Mouse (Mus musculus) spleen, adult 2 months (tissue): ENCODE results near the gene Spen. TPM values are rescaled to one million over a fixed set of nuclear protein-coding genes. Genes with fewer than 3 reads are reported as not detected.

Experiments
- DNase-seq, 2 experiments: peaks; one replicate each; pipeline versions ENCODE4 v3.0.0 to v3.0.0-alpha.2; 2012 to 2021; ENCODE audit warnings: low spot score in 2 of 2, low read depth in 1 of 2
- H3K27ac ChIP-seq: fragments of 200-500 bp; 2 replicates; pipeline ENCODE4 v1.5.1; 2012; ENCODE audit warnings: low read length, inconsistent platforms; ENCODE audit not compliant: insufficient read depth
- H3K27me3 ChIP-seq: fragments of 200-500 bp; 2 replicates; pipeline ENCODE4 v1.6.1; 2012; ENCODE audit warnings: mild to moderate bottlenecking, moderate library complexity, low read length, inconsistent platforms; ENCODE audit not compliant: control insufficient read depth, insufficient read depth
- H3K36me3 ChIP-seq: fragments of 200-500 bp; 2 replicates; pipeline ENCODE4 v1.6.1; 2012; ENCODE audit warnings: mild to moderate bottlenecking, low read length, inconsistent platforms; ENCODE audit not compliant: control insufficient read depth, insufficient read depth
- H3K4me1 ChIP-seq: fragments of 200-500 bp; 2 replicates; pipeline ENCODE4 v1.6.1; 2011; ENCODE audit warnings: inconsistent platforms; ENCODE audit not compliant: control insufficient read depth, insufficient read depth, insufficient read length
- H3K4me3 ChIP-seq: fragments of 200-500 bp; 2 replicates; pipeline ENCODE4 v1.5.1; 2011; ENCODE audit warnings: mild to moderate bottlenecking, inconsistent platforms; ENCODE audit not compliant: insufficient read depth, insufficient read length; ENCODE audit errors: extremely low read depth
- CTCF ChIP-seq: fragments of 200-500 bp; IDR thresholded peaks from 2 replicates; pipeline ENCODE4 v1.5.1; 2011; ENCODE audit warnings: mild to moderate bottlenecking, inconsistent platforms; ENCODE audit not compliant: insufficient read depth, insufficient read length, insufficient replicate concordance; ENCODE audit errors: extremely low read depth
- POLR2A ChIP-seq: fragments of 200-500 bp; IDR thresholded peaks from 2 replicates; pipeline ENCODE4 v1.6.1; 2011; ENCODE audit warnings: low read depth, low read length, inconsistent platforms
- WGBS: fragments of 180-500 bp; shearing (Covaris S2); methylation state at CpG from one replicate; pipeline ENCODE4 v1.1.7; 2018; 5-methylcytosine and 5-hydroxymethylcytosine counted together
- polyA plus RNA-seq: library from polyadenylated mRNA; depleted of rRNA; stranded (reverse); fragments of >200 nt; gene quantifications from 2 replicates; pipeline ENCODE4 v1.2.3, GENCODE M21; 2012; rRNA removed

Gene Spen
- 28.2 and 34.1 TPM in 2 replicates for polyA plus RNA-seq

- 2% methylated on average over 85 of the region's 88 CpGs for WGBS
- H3K27me3 ChIP-seq = 0 out of 2 replicates have a peak, but pooled peaks cover 3% of the 10 kb centered on the region
- peak; percentile 86 to 92 for DNase-seq
Observed at GRCm38 (mm10) chr4:141538408-141539212, at the start of gene Spen. Gene Spen (minus strand): TSS chr4:141538597.

GRCm38 (mm10) chr4:141583919-141584318 is 45.5 kb upstream of the Spen start:
- TF ChIP-seq CTCF (no peak), POLR2A (no peak)

More at GRCm38 (mm10) chr4:141538408-141539212, at the start of gene Spen:
- no peak for TF ChIP-seq CTCF
- TF ChIP-seq POLR2A = peak; percentile 85
- H3K36me3 ChIP-seq = no peaks in the 10 kb centered on the region
- H3K4me1 ChIP-seq = peaks cover 8% of the 10 kb centered on the region
- H3K27ac ChIP-seq = peak within 1 kb of the TSS; percentile 100
- H3K4me3 ChIP-seq = peak within 1 kb of the TSS; percentile 97

GRCm38 (mm10) chr4:141581051-141581450 is 42.7 kb upstream of the Spen start:
- DNase-seq = no peak
- no peak for TF ChIP-seq POLR2A
- TF ChIP-seq CTCF = no peak
- H3K36me3 ChIP-seq = no peaks in the 10 kb centered on the region

More at GRCm38 (mm10) chr4:141583919-141584318, 45.5 kb upstream of the Spen start:
- peak in 1 of 2 experiments; percentile 27 for DNase-seq
- H3K27ac ChIP-seq = peak overlapping the region; percentile 56
- 58% methylated on average over 8 of the region's 8 CpGs for WGBS
- H3K4me1 ChIP-seq = peaks cover 11% of the 10 kb centered on the region
- no peaks in the 10 kb centered on the region for H3K36me3 ChIP-seq
- no peaks in the 10 kb centered on the region for H3K27me3 ChIP-seq
- no peak overlapping the region for H3K4me3 ChIP-seq

GRCm38 (mm10) chr4:141578833-141579232 is 40.4 kb upstream of the Spen start:
- TF ChIP-seq POLR2A (no peak), CTCF (no peak)
- H3K27me3 ChIP-seq = no peaks in the 10 kb centered on the region
- H3K36me3 ChIP-seq = no peaks in the 10 kb centered on the region
- 59% methylated on average over 3 of the region's 3 CpGs for WGBS
- no peak overlapping the region for H3K27ac ChIP-seq
- H3K4me1 ChIP-seq = no peaks in the 10 kb centered on the region; the same call in 1 of the 2 replicates
- H3K4me3 ChIP-seq = no peak overlapping the region
- no peak for DNase-seq

More at GRCm38 (mm10) chr4:141581051-141581450, 42.7 kb upstream of the Spen start:
- H3K4me3 ChIP-seq = no peak overlapping the region
- peaks cover 9% of the 10 kb centered on the region for H3K4me1 ChIP-seq
- H3K27me3 ChIP-seq = no peaks in the 10 kb centered on the region
- 94% methylated on average over 13 of the region's 13 CpGs for WGBS
- H3K27ac ChIP-seq = no peak overlapping the region

GRCm38 (mm10) chr4:141576877-141577276 is 38.5 kb upstream of the Spen start:
- 90% methylated on average over 7 of the region's 7 CpGs for WGBS
- no peaks in the 10 kb centered on the region for H3K27me3 ChIP-seq
- no peak for TF ChIP-seq POLR2A
- no peak for TF ChIP-seq CTCF
- H3K4me3 ChIP-seq = no peak overlapping the region
- DNase-seq = no peak
- no peaks in the 10 kb centered on the region for H3K36me3 ChIP-seq
- H3K27ac ChIP-seq = no peak overlapping the region
- no peaks in the 10 kb centered on the region for H3K4me1 ChIP-seq

- 81% methylated on average over 11 of the region's 11 CpGs for WGBS
- no peak for TF ChIP-seq POLR2A
- TF ChIP-seq CTCF = no peak
- H3K4me1 ChIP-seq = no peaks in the 10 kb centered on the region
- no peaks in the 10 kb centered on the region for H3K27me3 ChIP-seq
- no peak overlapping the region for H3K27ac ChIP-seq
- no peaks in the 10 kb centered on the region for H3K36me3 ChIP-seq
- H3K4me3 ChIP-seq = no peak overlapping the region
- no peak for DNase-seq
Observed at GRCm38 (mm10) chr4:141576404-141576803, 38.0 kb upstream of the Spen start.
